Mouse (Mus musculus) stomach, postnatal 0 days (tissue): ENCODE measurements at regions not wholly inside any gene's neighbourhood (a gene's known extent, or its start where the extent isn't known, plus 50 kb on each side); places are given as distances from the start of the nearest gene placed in this dataset.

ENCODE experiments used
- ATAC-seq: fragments of 200-750 bp; cut with Nextera tagmentation; 2 replicates; pipeline ENCODE4 v1.8.0; 2017; ENCODE audit not compliant: low FRiP score, low TSS enrichment
- DNase-seq: peaks from one replicate; pipeline ENCODE4 v3.0.0-alpha.2; 2016; ENCODE audit warnings: low spot score
- H3K27ac ChIP-seq: fragments of 300-500 bp; sonication (generic); replicated peaks from 2 replicates; pipeline ENCODE4 v1.5.1; 2014; ENCODE audit warnings: mild to moderate bottlenecking, control low read depth
- H3K27me3 ChIP-seq: fragments of 300-500 bp; sonication (generic); 2 replicates; pipeline ENCODE4 v1.6.1; 2014; ENCODE audit warnings: low read length; ENCODE audit not compliant: control insufficient read depth, insufficient read depth
- H3K36me3 ChIP-seq: fragments of 300-500 bp; sonication (generic); 2 replicates; pipeline ENCODE4 v1.6.1; 2014; ENCODE audit warnings: low read length, mixed read lengths; ENCODE audit not compliant: control insufficient read depth, insufficient read depth
- H3K4me1 ChIP-seq: fragments of 300-500 bp; sonication (generic); replicated peaks from 2 replicates; pipeline ENCODE4 v1.6.1; 2014; ENCODE audit warnings: antibody characterized with exemption; ENCODE audit not compliant: control insufficient read depth, insufficient read depth
- H3K4me2 ChIP-seq: fragments of 300-500 bp; sonication (generic); replicated peaks from 2 replicates; pipeline ENCODE4 v1.6.1; 2014; ENCODE audit warnings: low read depth, mild to moderate bottlenecking, control low read depth, moderate library complexity
- H3K4me3 ChIP-seq: fragments of 300-500 bp; sonication (generic); 2 replicates; pipeline ENCODE4 v1.5.1; 2014; ENCODE audit warnings: low read depth, low read length, control low read depth
- H3K9ac ChIP-seq: fragments of 300-500 bp; sonication (generic); 2 replicates; pipeline ENCODE4 v1.6.1; 2014; ENCODE audit warnings: mild to moderate bottlenecking, low read length, control low read depth, mixed read lengths
- H3K9me3 ChIP-seq: fragments of 300-500 bp; sonication (generic); 2 replicates; pipeline ENCODE4 v1.6.1; 2016; ENCODE audit warnings: low read length; ENCODE audit not compliant: control insufficient read depth
- CTCF ChIP-seq: IDR thresholded peaks from 2 replicates; pipeline ENCODE4 v1.5.1; 2016; ENCODE audit warnings: antibody characterized with exemption, low read depth, mild to moderate bottlenecking, moderate library complexity
- EP300 ChIP-seq: optimal IDR thresholded peaks from 2 replicates; pipeline ENCODE3; 2016; ENCODE audit warnings: antibody characterized with exemption
- WGBS: fragments of 180-500 bp; shearing (Covaris S2); extraction: QIAGEN DNeasy Blood & Tissue Kit; methylation state at CpG from one replicate; pipeline ENCODE4 v1.1.7; 2014; 5-methylcytosine and 5-hydroxymethylcytosine counted together

GRCm38 (mm10) chr12:52409221-52409620 is 94.6 kb upstream of the Arhgap5 start:
- H3K9me3 ChIP-seq, result no peaks in the 10 kb centered on the region
- no peak overlapping the region for H3K9ac ChIP-seq
- no peaks in the 10 kb centered on the region for H3K4me1 ChIP-seq
- H3K36me3 ChIP-seq, result no peaks in the 10 kb centered on the region
- TF ChIP-seq EP300 (no peak), CTCF (no peak)
- no peak overlapping the region for H3K27ac ChIP-seq
- ATAC-seq, result no peak
- no peak overlapping the region for H3K4me2 ChIP-seq
- no peaks in the 10 kb centered on the region for H3K27me3 ChIP-seq
- no peak for DNase-seq
- H3K4me3 ChIP-seq, result no peak overlapping the region
- WGBS, result 84% methylated on average over 3 of the region's 3 CpGs

GRCm38 (mm10) chr12:52412172-52412571 is 91.6 kb upstream of the Arhgap5 start:
- Histone ChIP-seq H3K4me3 (no peak overlapping the region), H3K9me3 (no peaks in the 10 kb centered on the region), H3K4me2 (no peak overlapping the region), H3K36me3 (no peaks in the 10 kb centered on the region), H3K4me1 (no peaks in the 10 kb centered on the region), H3K27ac (no peak overlapping the region), H3K9ac (no peak overlapping the region), H3K27me3 (no peaks in the 10 kb centered on the region)
- 80% methylated on average over 4 of the region's 4 CpGs for WGBS
- ATAC-seq, result no peak
- DNase-seq, result no peak
- no peak for TF ChIP-seq EP300
- TF ChIP-seq CTCF, result no peak

GRCm38 (mm10) chr12:52413046-52413473 is 90.7 kb upstream of the Arhgap5 start:
- Histone ChIP-seq H3K4me2 (no peak overlapping the region), H3K36me3 (no peaks in the 10 kb centered on the region), H3K9me3 (no peaks in the 10 kb centered on the region), H3K4me1 (no peaks in the 10 kb centered on the region), H3K27ac (no peak overlapping the region), H3K9ac (no peak overlapping the region), H3K27me3 (no peaks in the 10 kb centered on the region), H3K4me3 (no peak overlapping the region)
- TF ChIP-seq CTCF, result no peak
- TF ChIP-seq EP300, result no peak
- ATAC-seq (0 out of 2 replicates have a peak, but pooled peaks have one; percentile 21), DNase-seq (no peak)
- 30% methylated on average over 8 of the region's 8 CpGs for WGBS

GRCm38 (mm10) chr12:52422729-52423128 is 81.0 kb upstream of the Arhgap5 start:
- 92% methylated on average over 1 of the region's 1 CpGs for WGBS

GRCm38 (mm10) chr12:52424336-52425034 is 79.3 kb upstream of the Arhgap5 start:
- DNase-seq (no peak), ATAC-seq (no peak)
- Histone ChIP-seq H3K4me3 (no peak overlapping the region), H3K36me3 (no peaks in the 10 kb centered on the region), H3K9me3 (no peaks in the 10 kb centered on the region), H3K27me3 (no peaks in the 10 kb centered on the region), H3K4me1 (no peaks in the 10 kb centered on the region), H3K9ac (no peak overlapping the region), H3K4me2 (no peak overlapping the region), H3K27ac (no peak overlapping the region)
- TF ChIP-seq EP300, result no peak
- WGBS, result 60% methylated on average over 3 of the region's 3 CpGs

More at GRCm38 (mm10) chr12:52422729-52423128, 81.0 kb upstream of the Arhgap5 start:
- H3K36me3 ChIP-seq, result no peaks in the 10 kb centered on the region
- no peaks in the 10 kb centered on the region for H3K27me3 ChIP-seq
- DNase-seq (no peak), ATAC-seq (no peak)
- no peak overlapping the region for H3K27ac ChIP-seq
- H3K9me3 ChIP-seq, result no peaks in the 10 kb centered on the region
- H3K4me3 ChIP-seq, result no peak overlapping the region
- no peak overlapping the region for H3K9ac ChIP-seq
- H3K4me2 ChIP-seq, result no peak overlapping the region
- TF ChIP-seq CTCF (no peak), EP300 (no peak)
- H3K4me1 ChIP-seq, result no peaks in the 10 kb centered on the region

- ATAC-seq (no peak), DNase-seq (no peak)
- H3K4me2 ChIP-seq, result no peak overlapping the region
- H3K27me3 ChIP-seq, result no peaks in the 10 kb centered on the region
- no peak overlapping the region for H3K9ac ChIP-seq
- no peaks in the 10 kb centered on the region for H3K4me1 ChIP-seq
- H3K4me3 ChIP-seq, result no peak overlapping the region
- WGBS, result 71% methylated on average over 5 of the region's 5 CpGs
- TF ChIP-seq CTCF (no peak), EP300 (no peak)
- no peaks in the 10 kb centered on the region for H3K9me3 ChIP-seq
- no peak overlapping the region for H3K27ac ChIP-seq
- no peaks in the 10 kb centered on the region for H3K36me3 ChIP-seq
These were observed 73.8 kb upstream of the Arhgap5 start for GRCm38 (mm10) chr12:52429935-52430334.
